Mouse (Mus musculus) bone marrow macrophage, adult 2 months (primary cell): ENCODE data around the gene Kif20b. TPM values are rescaled to one million over a fixed set of nuclear protein-coding genes. Genes with fewer than 3 reads are reported as not detected.

Experiments used
- H3K27ac ChIP-seq: 2 replicates; pipeline ENCODE4 v1.5.1; 2012; ENCODE audit warnings: low read depth, low read length; ENCODE audit not compliant: insufficient read depth
- H3K4me1 ChIP-seq: 2 replicates; pipeline ENCODE4 v1.6.1; 2012; ENCODE audit warnings: low read length; ENCODE audit not compliant: control insufficient read depth, insufficient read depth
- H3K4me3 ChIP-seq: 2 replicates; pipeline ENCODE4 v1.5.1; 2012; ENCODE audit warnings: mild to moderate bottlenecking, low read length, moderate library complexity; ENCODE audit not compliant: insufficient read depth
- CTCF ChIP-seq: IDR thresholded peaks from 2 replicates; pipeline ENCODE4 v1.5.1; 2012; ENCODE audit warnings: low read depth, mild to moderate bottlenecking, low read length, moderate library complexity
- POLR2A ChIP-seq: IDR thresholded peaks from 2 replicates; pipeline ENCODE4 v1.6.1; 2012; ENCODE audit warnings: mild to moderate bottlenecking, low read depth, low read length, borderline replicate concordance
- polyA plus RNA-seq: library from polyadenylated mRNA; stranded (reverse); fragments of >200 nt; gene quantifications from 2 replicates; pipeline ENCODE4 v1.2.4, GENCODE M21; 2012; ENCODE audit not compliant: missing spikeins, insufficient read depth, insufficient read length

Gene Kif20b
- polyA plus RNA-seq, 1 experiment = 30.3 TPM

GRCm38 (mm10) chr19:34886324-34886723, 35.8 kb upstream of the Kif20b start:
- no peak for TF ChIP-seq POLR2A
- no peak for TF ChIP-seq CTCF

GRCm38 (mm10) chr19:34890981-34891380, 31.2 kb upstream of the Kif20b start:
- H3K4me1 ChIP-seq = no peaks in the 10 kb centered on the region
- TF ChIP-seq CTCF = no peak
- TF ChIP-seq POLR2A = no peak
- no peak overlapping the region for H3K4me3 ChIP-seq
- no peak overlapping the region for H3K27ac ChIP-seq

More at GRCm38 (mm10) chr19:34886324-34886723, 35.8 kb upstream of the Kif20b start:
- no peak overlapping the region for H3K27ac ChIP-seq
- no peaks in the 10 kb centered on the region; the same call in 1 of the 2 replicates for H3K4me1 ChIP-seq
- no peak overlapping the region for H3K4me3 ChIP-seq

GRCm38 (mm10) chr19:34891590-34891989, 30.6 kb upstream of the Kif20b start:
- H3K27ac ChIP-seq = no peak overlapping the region
- H3K4me3 ChIP-seq = no peak overlapping the region
- TF ChIP-seq POLR2A (no peak), CTCF (no peak)
- no peaks in the 10 kb centered on the region for H3K4me1 ChIP-seq

- no peak overlapping the region for H3K4me3 ChIP-seq
- no peaks in the 10 kb centered on the region for H3K4me1 ChIP-seq
- TF ChIP-seq POLR2A (no peak), CTCF (no peak)
- H3K27ac ChIP-seq = no peak overlapping the region
Measured at GRCm38 (mm10) chr19:34895082-34895481, 27.1 kb upstream of the Kif20b start.

GRCm38 (mm10) chr19:34897082-34897965, 24.8 kb upstream of the Kif20b start:
- TF ChIP-seq CTCF (no peak), POLR2A (no peak)
- Histone ChIP-seq H3K4me3 (no peak overlapping the region), H3K4me1 (no peaks in the 10 kb centered on the region), H3K27ac (no peak overlapping the region)

GRCm38 (mm10) chr19:34898941-34899340, 23.2 kb upstream of the Kif20b start:
- Histone ChIP-seq H3K4me3 (no peak overlapping the region), H3K4me1 (no peaks in the 10 kb centered on the region), H3K27ac (no peak overlapping the region)
- TF ChIP-seq CTCF (no peak), POLR2A (no peak)

GRCm38 (mm10) chr19:34901266-34901665, 20.9 kb upstream of the Kif20b start:
- H3K4me1 ChIP-seq = peaks cover 4% of the 10 kb centered on the region; the same call in 1 of the 2 replicates
- no peak overlapping the region for H3K27ac ChIP-seq
- TF ChIP-seq POLR2A = no peak
- no peak for TF ChIP-seq CTCF
- no peak overlapping the region for H3K4me3 ChIP-seq

- TF ChIP-seq POLR2A (no peak), CTCF (no peak)
- H3K4me3 ChIP-seq = no peak overlapping the region
- peaks cover 4% of the 10 kb centered on the region; the same call in 1 of the 2 replicates for H3K4me1 ChIP-seq
- no peak overlapping the region for H3K27ac ChIP-seq
Measured at GRCm38 (mm10) chr19:34901735-34902134, 20.4 kb upstream of the Kif20b start.

GRCm38 (mm10) chr19:34904032-34904431, 18.1 kb upstream of the Kif20b start:
- no peak overlapping the region for H3K4me3 ChIP-seq
- no peak overlapping the region for H3K27ac ChIP-seq
- no peak for TF ChIP-seq CTCF
- no peak for TF ChIP-seq POLR2A
- H3K4me1 ChIP-seq = peaks cover 4% of the 10 kb centered on the region; the same call in 1 of the 2 replicates

GRCm38 (mm10) chr19:34905424-34905823, 16.7 kb upstream of the Kif20b start:
- Histone ChIP-seq H3K27ac (no peak overlapping the region), H3K4me3 (no peak overlapping the region), H3K4me1 (peaks cover 5% of the 10 kb centered on the region; the same call in 1 of the 2 replicates)
- TF ChIP-seq CTCF (no peak), POLR2A (no peak)
